Mouse (Mus musculus): Measurements from ENCODE around the gene Crabp1. TPM values are rescaled to one million over a fixed set of nuclear protein-coding genes. Genes with fewer than 3 reads are reported as not detected.

Gene Crabp1
- polyA plus RNA-seq, 1 experiment from 2014 or later, result 103 TPM

- H3K9ac ChIP-seq (ENCODE audit: low read depth, low read length), result no peak overlapping the region
- H3K9me3 ChIP-seq (ENCODE audit: control insufficient read depth, low read length), result no peaks in the 10 kb centered on the region
- WGBS, result 74% methylated on average over 10 of the region's 10 CpGs
- ATAC-seq (ENCODE audit: low FRiP score, low TSS enrichment), result no peak
- H3K27ac ChIP-seq (ENCODE audit: low read depth, low read length), result no peak overlapping the region
- H3K27me3 ChIP-seq (ENCODE audit: control insufficient read depth, insufficient read depth, low read length), result peaks cover 2% of the 10 kb centered on the region; the same call in 1 of the 2 replicates
- 0 out of 2 replicates have a peak, but pooled peaks cover 2% of the 10 kb centered on the region for H3K4me1 ChIP-seq (ENCODE audit: control insufficient read depth, insufficient read depth, low read length)
- no peak overlapping the region for H3K4me2 ChIP-seq (replicated peaks; ENCODE audit: low read depth, low read length)
- no peak overlapping the region for H3K4me3 ChIP-seq (ENCODE audit: low read length)
- no peaks in the 10 kb centered on the region for H3K36me3 ChIP-seq (ENCODE audit: control insufficient read depth, insufficient read depth, low read length)
Observed at GRCm38 (mm10) chr9:54816508-54817201, 52.1 kb downstream of the Crabp1 start.

GRCm38 (mm10) chr9:54821442-54822100 is 57.0 kb downstream of the Crabp1 start:
- H3K27ac ChIP-seq (ENCODE audit: low read depth, low read length), result no peak overlapping the region

More at GRCm38 (mm10) chr9:54821442-54822100, 57.0 kb downstream of the Crabp1 start:
- 0 out of 2 replicates have a peak, but pooled peaks cover under 1% of the 10 kb centered on the region for H3K4me1 ChIP-seq (ENCODE audit: control insufficient read depth, insufficient read depth, low read length)
- no peak overlapping the region for H3K4me3 ChIP-seq (ENCODE audit: low read length)
- ATAC-seq (ENCODE audit: low FRiP score, low TSS enrichment), result peak; percentile 60; the same call in 1 of the 2 replicates
- H3K4me2 ChIP-seq (replicated peaks; ENCODE audit: low read depth, low read length), result no peak overlapping the region
- no peaks in the 10 kb centered on the region for H3K36me3 ChIP-seq (ENCODE audit: control insufficient read depth, insufficient read depth, low read length)
- H3K9me3 ChIP-seq (ENCODE audit: control insufficient read depth, low read length), result no peaks in the 10 kb centered on the region
- H3K9ac ChIP-seq (ENCODE audit: low read depth, low read length), result no peak overlapping the region
- WGBS, result 56% methylated on average over 5 of the region's 5 CpGs
- H3K27me3 ChIP-seq (ENCODE audit: control insufficient read depth, insufficient read depth, low read length), result peaks cover 2% of the 10 kb centered on the region; the same call in 1 of the 2 replicates

Other genes with a start within 250 kb of the Crabp1 start
- not detected in 2 replicates for gene Sh2d7, start 225.8 kb upstream of the Crabp1 start, polyA plus RNA-seq (2014; fragmentation: Nextera tagmentation; extraction: Ambion mirVana)
- gene Cib2, start 204.5 kb upstream of the Crabp1 start, polyA plus RNA-seq (2014; fragmentation: Nextera tagmentation; extraction: Ambion mirVana), result 20.0 and 20.6 TPM in 2 replicates
- gene Idh3a, start 178.4 kb upstream of the Crabp1 start, polyA plus RNA-seq (2014; fragmentation: Nextera tagmentation; extraction: Ambion mirVana), result 132 and 145 TPM in 2 replicates
- 2.2 and 3.0 TPM in 2 replicates for gene Acsbg1, start 102.9 kb upstream of the Crabp1 start, polyA plus RNA-seq (2014; fragmentation: Nextera tagmentation; extraction: Ambion mirVana)
- gene Dnaja4, start 65.9 kb upstream of the Crabp1 start, polyA plus RNA-seq (2014; fragmentation: Nextera tagmentation; extraction: Ambion mirVana), result 1.9 and 3.0 TPM in 2 replicates
- gene Wdr61, start 30.2 kb upstream of the Crabp1 start, polyA plus RNA-seq (2014; fragmentation: Nextera tagmentation; extraction: Ambion mirVana), result 162 and 192 TPM in 2 replicates
- 26.7 and 49.9 TPM in 2 replicates for gene Ireb2, start 99.0 kb downstream of the Crabp1 start, polyA plus RNA-seq (2014; fragmentation: Nextera tagmentation; extraction: Ambion mirVana)
- 2.7 and 5.1 TPM in 2 replicates for gene Hykk, start 152.5 kb downstream of the Crabp1 start, polyA plus RNA-seq (2014; fragmentation: Nextera tagmentation; extraction: Ambion mirVana)
- 336 and 387 TPM in 2 replicates for gene Psma4, start 186.0 kb downstream of the Crabp1 start, polyA plus RNA-seq (2014; fragmentation: Nextera tagmentation; extraction: Ambion mirVana)
- gene AY074887, start 186.2 kb downstream of the Crabp1 start, polyA plus RNA-seq (2014; fragmentation: Nextera tagmentation; extraction: Ambion mirVana), result 0.80 and 1.4 TPM in 2 replicates
- 0.17 and 0.72 TPM in 2 replicates for gene Chrna5, start 216.1 kb downstream of the Crabp1 start, polyA plus RNA-seq (2014; fragmentation: Nextera tagmentation; extraction: Ambion mirVana)

Measured in kidney, embryonic 14.5 days (tissue).